Mouse (Mus musculus): Measurements from ENCODE around the gene Cldn16.
"Not testable (repeated sequence)": the region's sequence is repeated elsewhere in the genome, so short reads cannot be mapped to it uniquely, and the experiment has no call there.

Cldn16 gene

GRCm38 (mm10) chr16:26462835-26463234 lies at the start of gene Cldn16:
TSS of gene Cldn16 (plus strand) at chr16:26463135.
- ChIA-PET CTCF (interaction anchor here in 1 of 4 experiments (0.8 kb wide), 1 partner anchor 8 kb away, joined by 3 read pairs; no protein-coding TSS in a partner anchor), POLR2A (interaction anchor here in 1 of 4 experiments (0.6 kb wide), 1 partner anchor 119 kb away, joined by 6 read pairs; no protein-coding TSS in a partner anchor)

GRCm38 (mm10) chr16:26418616-26419015 lies 44.3 kb upstream of the Cldn16 start:
- CTCF ChIA-PET = no interaction called here
- POLR2A ChIA-PET = no interaction called here

GRCm38 (mm10) chr16:26422078-26422477 lies 40.9 kb upstream of the Cldn16 start:
- ChIA-PET POLR2A (no interaction called here), CTCF (interaction anchor here in 1 of 4 experiments (0.6 kb wide), 1 partner anchor 140 kb away, joined by 4 read pairs; no protein-coding TSS in a partner anchor)

- POLR2A ChIA-PET = no interaction called here
- CTCF ChIA-PET = no interaction called here
Measured at GRCm38 (mm10) chr16:26430246-26430645, 32.7 kb upstream of the Cldn16 start.

GRCm38 (mm10) chr16:26433486-26433885 lies 29.4 kb upstream of the Cldn16 start:
- ChIA-PET POLR2A (no interaction called here), CTCF (no interaction called here)

GRCm38 (mm10) chr16:26440031-26440430 lies 22.9 kb upstream of the Cldn16 start:
- CTCF ChIA-PET = no interaction called here
- POLR2A ChIA-PET = no interaction called here

- ChIA-PET POLR2A (no interaction called here), CTCF (no interaction called here)
Measured at GRCm38 (mm10) chr16:26441156-26441555, 21.8 kb upstream of the Cldn16 start.

GRCm38 (mm10) chr16:26444843-26445242 lies 18.1 kb upstream of the Cldn16 start:
- CTCF ChIA-PET = no interaction called here

GRCm38 (mm10) chr16:26447594-26447993 lies 15.3 kb upstream of the Cldn16 start:
- CTCF ChIA-PET = no interaction called here
- POLR2A ChIA-PET = no interaction called here

More at GRCm38 (mm10) chr16:26444843-26445242, 18.1 kb upstream of the Cldn16 start:
- POLR2A ChIA-PET = no interaction called here

GRCm38 (mm10) chr16:26454163-26454562 lies 8.8 kb upstream of the Cldn16 start:
- CTCF ChIA-PET = no interaction called here

GRCm38 (mm10) chr16:26456182-26456581 lies 6.8 kb upstream of the Cldn16 start:
- POLR2A ChIA-PET = no interaction called here
- CTCF ChIA-PET = no interaction called here

More at GRCm38 (mm10) chr16:26454163-26454562, 8.8 kb upstream of the Cldn16 start:
- POLR2A ChIA-PET = no interaction called here

- ChIA-PET CTCF (no interaction called here), POLR2A (interaction anchor here in 1 of 4 experiments (0.6 kb wide), 1 partner anchor 1979 kb away, joined by 9 read pairs; no protein-coding TSS in a partner anchor)
Measured at GRCm38 (mm10) chr16:26466535-26466934, 3.6 kb downstream of the Cldn16 start.

- POLR2A ChIA-PET = no interaction called here
- CTCF ChIA-PET = no interaction called here
Measured at GRCm38 (mm10) chr16:26471254-26471653, 8.3 kb downstream of the Cldn16 start.

- POLR2A ChIA-PET = no interaction called here
Measured at GRCm38 (mm10) chr16:26495721-26496120, 32.8 kb downstream of the Cldn16 start.

GRCm38 (mm10) chr16:26499705-26500104 lies 36.8 kb downstream of the Cldn16 start:
- POLR2A ChIA-PET, CTCF ChIA-PET: not testable (repeated sequence)

More at GRCm38 (mm10) chr16:26495721-26496120, 32.8 kb downstream of the Cldn16 start:
- CTCF ChIA-PET = no interaction called here

- CTCF ChIA-PET = no interaction called here
- POLR2A ChIA-PET = no interaction called here
Measured at GRCm38 (mm10) chr16:26500738-26501137, 37.8 kb downstream of the Cldn16 start.

- POLR2A ChIA-PET = no interaction called here
- CTCF ChIA-PET = no interaction called here
Measured at GRCm38 (mm10) chr16:26504961-26505360, 42.0 kb downstream of the Cldn16 start.

GRCm38 (mm10) chr16:26519596-26519995 lies 56.7 kb downstream of the Cldn16 start:
- ChIA-PET CTCF (interaction anchor here in 2 of 4 experiments (0.6 to 1.0 kb wide), 2 partner anchors 148 to 338 kb away, joined by 5 read pairs; partner anchors contain the start of gene Cldn1 (in 1 of the 2)), POLR2A (no interaction called here)

GRCm38 (mm10) chr16:26525832-26526231 lies 62.9 kb downstream of the Cldn16 start:
- ChIA-PET POLR2A (no interaction called here), CTCF (no interaction called here)

GRCm38 (mm10) chr16:26526669-26527068 lies 63.7 kb downstream of the Cldn16 start, which contains the start of gene Tmem207:
TSS of gene Tmem207 (minus strand) at chr16:26526769.
- POLR2A ChIA-PET = no interaction called here
- CTCF ChIA-PET = no interaction called here

- ChIA-PET CTCF (interaction anchor here in 1 of 4 experiments (0.7 kb wide), 1 partner anchor 15 kb away, joined by 3 read pairs; no protein-coding TSS in a partner anchor), POLR2A (no interaction called here)
Measured at GRCm38 (mm10) chr16:26527931-26528666, 65.2 kb downstream of the Cldn16 start.

Measured in embryonic stem cell, embryonic (primary cell).